Mouse (Mus musculus) limb, embryonic 11.5 days (tissue): ENCODE data around the gene Trappc1. TPM values are rescaled to one million over a fixed set of nuclear protein-coding genes. Genes with fewer than 3 reads are reported as not detected.

Experiments used
- ATAC-seq: fragments of 200-750 bp; cut with Nextera tagmentation; 2 replicates; pipeline ENCODE4 v1.8.0; 2017; ENCODE audit warnings: low read depth; ENCODE audit not compliant: insufficient number of reproducible peaks, low FRiP score, low TSS enrichment
- DNase-seq: peaks from one replicate; pipeline ENCODE4 v3.0.0-alpha.2; 2015; ENCODE audit warnings: low spot score
- H3K27ac ChIP-seq: fragments of 300-500 bp; sonication (generic); replicated peaks from 2 replicates; pipeline ENCODE4 v1.5.1; 2014; ENCODE audit warnings: low read depth, mild to moderate bottlenecking, low read length
- H3K27me3 ChIP-seq: fragments of 300-500 bp; sonication (generic); 2 replicates; pipeline ENCODE4 v1.6.1; 2014; ENCODE audit warnings: mild to moderate bottlenecking, low read length, mixed read lengths; ENCODE audit not compliant: control insufficient read depth, insufficient read depth
- H3K36me3 ChIP-seq: fragments of 300-500 bp; sonication (generic); 2 replicates; pipeline ENCODE4 v1.6.1; 2014; ENCODE audit warnings: mild to moderate bottlenecking, low read length, moderate library complexity, mixed read lengths; ENCODE audit not compliant: control insufficient read depth, insufficient read depth
- H3K4me1 ChIP-seq: fragments of 300-500 bp; sonication (generic); 2 replicates; pipeline ENCODE4 v1.6.1; 2014; ENCODE audit warnings: low read length, mixed read lengths; ENCODE audit not compliant: control insufficient read depth, insufficient read depth
- H3K4me2 ChIP-seq: fragments of 300-500 bp; sonication (generic); 2 replicates; pipeline ENCODE4 v1.6.1; 2014; ENCODE audit warnings: low read depth, mild to moderate bottlenecking, moderate library complexity; ENCODE audit not compliant: severe bottlenecking
- H3K4me3 ChIP-seq: fragments of 300-500 bp; sonication (generic); 2 replicates; pipeline ENCODE4 v1.5.1; 2014; ENCODE audit warnings: low read depth, low read length
- H3K9ac ChIP-seq: fragments of 300-500 bp; sonication (generic); 2 replicates; pipeline ENCODE4 v1.6.1; 2014; ENCODE audit warnings: mild to moderate bottlenecking, low read length
- H3K9me3 ChIP-seq: fragments of 300-500 bp; sonication (generic); 2 replicates; pipeline ENCODE4 v1.6.1; 2016; ENCODE audit warnings: low read length; ENCODE audit not compliant: control insufficient read depth
- WGBS: fragments of 180-500 bp; shearing (Covaris S2); extraction: QIAGEN DNeasy Blood & Tissue Kit; methylation state at CpG from one replicate; pipeline ENCODE4 v1.1.7; 2014; 5-methylcytosine and 5-hydroxymethylcytosine counted together
- polyA plus RNA-seq: library from polyadenylated mRNA; unstranded; fragments of >200 nt; fragmentation: Nextera tagmentation; extraction: Ambion mirVana; gene quantifications from 2 replicates; pipeline ENCODE4 v1.2.1, GENCODE M21; 2014

Gene Trappc1
- polyA plus RNA-seq, 1 experiment from 2014 or later, result 161 TPM

DNA sequence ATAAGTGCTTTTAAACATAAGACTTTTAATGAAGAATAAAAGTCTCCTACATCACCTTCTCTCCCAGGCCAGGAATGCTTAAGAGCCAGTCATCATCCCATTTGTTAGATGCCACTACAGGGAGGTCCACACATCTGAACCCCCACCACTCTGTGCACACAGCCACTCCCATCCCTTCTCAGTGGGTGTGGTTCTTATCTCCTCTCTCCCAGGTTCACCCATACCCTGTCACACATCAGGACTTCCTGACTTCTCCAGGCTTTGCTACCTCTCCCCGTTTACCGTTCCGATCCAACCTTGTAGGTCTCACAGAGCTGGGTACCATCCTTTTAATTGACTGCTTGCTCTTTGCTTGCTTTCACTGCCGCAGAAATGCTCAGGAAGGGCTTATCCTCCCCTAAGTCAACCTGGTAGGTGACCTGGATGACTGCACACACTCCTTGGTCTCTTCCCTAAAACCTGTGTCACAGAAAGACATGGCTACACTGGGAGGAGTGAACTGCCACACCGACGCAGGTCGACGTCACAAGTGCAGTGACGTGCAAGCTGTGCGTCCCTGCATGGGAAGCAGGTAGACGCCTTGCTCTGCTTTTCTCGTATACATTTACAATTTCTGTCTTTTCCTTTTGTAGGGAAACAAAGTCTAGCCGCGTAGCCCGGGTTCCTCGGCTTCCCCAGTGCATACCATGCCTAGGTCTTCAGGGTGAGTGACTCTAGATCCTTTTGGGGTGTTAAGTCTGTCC, 49.6 kb downstream of the Trappc1 start:
- no peak for ATAC-seq
- no peak overlapping the region for H3K9ac ChIP-seq
- no peak for DNase-seq
- H3K4me1 ChIP-seq, result peaks cover 7% of the 10 kb centered on the region
- H3K27me3 ChIP-seq, result no peaks in the 10 kb centered on the region
- H3K4me3 ChIP-seq, result no peak overlapping the region
- peaks cover 2% of the 10 kb centered on the region; the same call in 1 of the 2 replicates for H3K36me3 ChIP-seq
- H3K9me3 ChIP-seq, result no peaks in the 10 kb centered on the region
- 89% methylated on average over 16 of the region's 16 CpGs for WGBS
- H3K27ac ChIP-seq, result no peak overlapping the region
- H3K4me2 ChIP-seq, result no peak overlapping the region

Other genes with a start within 250 kb of the Trappc1 start
- 64.2 and 73.3 TPM in 2 replicates for gene Vamp2, start 235.5 kb upstream of the Trappc1 start, polyA plus RNA-seq
- 8.0 and 9.1 TPM in 2 replicates for gene Per1, start 228.8 kb upstream of the Trappc1 start, polyA plus RNA-seq
- gene Hes7, start 203.6 kb upstream of the Trappc1 start, polyA plus RNA-seq, result 0.54 and 0.65 TPM in 2 replicates
- gene 9130213A22Rik, start 201.4 kb upstream of the Trappc1 start, polyA plus RNA-seq, result 0.19 TPM in 1 of 2 replicates, not detected in the other
- gene Aloxe3, start 198.1 kb upstream of the Trappc1 start, polyA plus RNA-seq, result 0.17 and 0.25 TPM in 2 replicates
- 0.05 TPM in 1 of 2 replicates, not detected in the other for gene Alox12b, start 167.0 kb upstream of the Trappc1 start, polyA plus RNA-seq
- gene Alox8, start 126.1 kb upstream of the Trappc1 start, polyA plus RNA-seq, result 0.07 TPM in 1 of 2 replicates, not detected in the other
- gene Gucy2e, start 86.9 kb upstream of the Trappc1 start, polyA plus RNA-seq, result not detected in 2 replicates
- gene Cntrob, start 205 bp upstream of the Trappc1 start, polyA plus RNA-seq, result 23.4 and 24.5 TPM in 2 replicates
- 2.2 TPM in 2 replicates for gene Kcnab3, start 2.3 kb downstream of the Trappc1 start, polyA plus RNA-seq
- gene Rnf227, start 16.5 kb downstream of the Trappc1 start, polyA plus RNA-seq, result 25.0 and 28.5 TPM in 2 replicates
- gene Chd3, start 45.4 kb downstream of the Trappc1 start, polyA plus RNA-seq, result 58.6 and 68.0 TPM in 2 replicates
- 129 and 141 TPM in 2 replicates for gene Naa38, start 71.5 kb downstream of the Trappc1 start, polyA plus RNA-seq
- 29.2 and 37.0 TPM in 2 replicates for gene Cyb5d1, start 71.7 kb downstream of the Trappc1 start, polyA plus RNA-seq
- gene Tmem88, start 74.3 kb downstream of the Trappc1 start, polyA plus RNA-seq, result 22.7 and 23.6 TPM in 2 replicates
- gene Kdm6b, start 89.7 kb downstream of the Trappc1 start, polyA plus RNA-seq, result 42.4 and 44.5 TPM in 2 replicates
- 0.87 and 1.4 TPM in 2 replicates for gene Dnah2, start 225.1 kb downstream of the Trappc1 start, polyA plus RNA-seq
- 12.9 and 14.4 TPM in 2 replicates for gene Efnb3, start 236.2 kb downstream of the Trappc1 start, polyA plus RNA-seq